Mouse (Mus musculus): ENCODE results near the gene Als2cl.

Als2cl gene

DNA sequence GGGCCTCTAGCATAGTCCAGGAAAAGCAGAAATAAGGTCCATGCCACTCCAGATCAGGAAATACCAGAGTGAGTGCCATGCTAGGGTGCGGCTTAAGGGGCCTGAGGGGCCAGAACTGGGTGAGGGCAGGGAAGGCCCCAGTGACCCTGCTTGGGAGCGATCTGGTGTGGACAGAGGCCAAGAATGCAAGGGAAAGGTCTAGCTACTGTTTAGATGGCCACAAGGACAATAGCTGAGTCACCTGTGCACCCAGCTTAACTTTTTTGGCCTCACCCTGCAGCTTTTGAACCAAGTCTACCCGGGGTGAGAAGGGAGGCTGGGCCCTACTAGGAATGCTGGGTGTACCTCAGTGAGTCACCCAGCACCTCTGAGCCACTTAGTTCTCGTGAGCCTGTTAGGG lies 1.1 kb downstream of the Als2cl start:
- DNase-seq (ENCODE audit: low spot score in 2 of 2): no peak

DNA sequence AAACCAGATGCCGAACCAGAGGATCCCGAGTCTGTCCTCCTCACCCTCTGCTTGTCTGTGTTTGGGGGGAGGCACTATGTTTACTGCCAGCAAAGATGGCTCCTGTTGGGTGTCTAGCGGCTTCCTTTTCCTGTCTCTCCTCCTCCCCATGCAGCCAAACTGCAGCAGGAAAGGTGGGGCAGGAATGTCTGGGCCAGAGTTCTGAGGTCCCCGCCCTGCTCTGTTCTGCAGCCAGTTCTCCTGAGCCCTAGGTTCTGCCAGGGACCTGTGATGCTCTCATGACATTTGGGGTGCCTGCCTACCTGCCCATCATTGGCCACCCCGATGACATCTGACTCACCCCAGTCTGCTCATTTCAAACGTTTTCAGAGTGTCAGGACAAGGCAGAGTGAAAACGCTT lies 2.3 kb downstream of the Als2cl start:
- DNase-seq (ENCODE audit: low spot score in 2 of 2): no peak

DNA sequence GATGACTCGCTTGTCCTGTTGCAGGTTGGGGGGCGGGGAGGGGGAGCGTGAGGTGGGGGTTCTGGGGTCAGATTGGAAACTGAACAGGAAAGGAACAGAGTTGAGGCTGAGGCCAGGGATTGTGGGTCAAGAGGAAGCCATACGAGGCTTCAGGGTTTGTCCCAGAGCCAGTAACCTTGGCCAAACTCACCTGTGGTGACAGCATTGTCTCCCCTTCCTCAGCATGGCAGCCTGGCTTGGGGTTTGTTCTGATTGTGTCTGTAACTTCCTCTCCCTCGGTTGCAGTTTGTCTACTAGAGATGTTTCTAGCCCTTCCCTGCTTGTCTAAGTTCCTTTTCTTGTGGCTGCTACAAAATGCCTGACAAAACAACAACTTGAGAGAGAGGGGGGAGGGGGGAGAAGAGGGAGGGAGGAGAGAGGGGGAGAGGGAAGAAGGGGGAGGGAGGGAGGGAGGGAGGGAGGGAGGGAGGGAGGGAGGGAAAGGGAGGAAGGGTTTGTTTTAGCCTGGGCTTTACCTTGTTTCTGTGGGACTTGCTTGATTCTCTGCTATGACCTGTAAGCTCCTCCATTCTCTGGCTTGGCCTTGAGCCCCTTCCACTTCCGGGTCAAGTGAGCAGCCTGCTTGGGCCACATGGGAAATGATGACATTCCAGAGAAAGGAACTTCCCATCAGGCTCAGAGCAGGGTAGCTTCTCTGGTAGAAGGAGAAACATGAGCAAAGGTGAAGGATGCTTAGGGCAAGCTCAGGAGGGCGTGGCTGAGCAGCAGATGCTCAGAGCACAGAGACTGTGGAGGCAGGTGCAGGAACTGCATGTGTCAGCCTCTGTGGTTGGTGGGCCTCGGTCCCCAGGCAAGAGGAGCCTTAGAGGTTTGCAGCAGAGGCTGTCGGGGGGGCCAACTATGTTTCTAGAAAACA lies 8.0 kb downstream of the Als2cl start:
- no peak for DNase-seq (ENCODE audit: low spot score in 2 of 2)

DNA sequence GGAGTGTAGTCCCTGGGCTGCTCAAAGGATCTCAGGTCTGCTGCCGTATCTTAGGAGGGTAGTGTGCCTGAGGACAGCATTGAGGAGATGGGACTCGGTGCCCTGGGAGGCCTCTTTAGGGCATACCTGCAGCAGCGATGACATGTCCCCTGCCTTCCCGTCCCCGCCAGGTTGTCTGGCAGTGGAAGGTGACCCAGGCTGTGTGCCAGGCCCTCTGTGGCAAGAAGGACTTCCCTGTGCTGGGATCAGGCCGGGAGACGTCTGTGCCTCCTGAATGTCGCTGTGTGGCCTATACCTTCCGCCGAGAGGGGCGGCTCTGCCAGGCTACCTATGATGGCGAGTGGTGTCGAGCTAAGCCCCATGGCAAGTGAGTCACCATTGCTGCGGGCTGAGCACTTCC lies 9.3 kb downstream of the Als2cl start:
- DNase-seq (ENCODE audit: low spot score in 2 of 2): no peak

DNA sequence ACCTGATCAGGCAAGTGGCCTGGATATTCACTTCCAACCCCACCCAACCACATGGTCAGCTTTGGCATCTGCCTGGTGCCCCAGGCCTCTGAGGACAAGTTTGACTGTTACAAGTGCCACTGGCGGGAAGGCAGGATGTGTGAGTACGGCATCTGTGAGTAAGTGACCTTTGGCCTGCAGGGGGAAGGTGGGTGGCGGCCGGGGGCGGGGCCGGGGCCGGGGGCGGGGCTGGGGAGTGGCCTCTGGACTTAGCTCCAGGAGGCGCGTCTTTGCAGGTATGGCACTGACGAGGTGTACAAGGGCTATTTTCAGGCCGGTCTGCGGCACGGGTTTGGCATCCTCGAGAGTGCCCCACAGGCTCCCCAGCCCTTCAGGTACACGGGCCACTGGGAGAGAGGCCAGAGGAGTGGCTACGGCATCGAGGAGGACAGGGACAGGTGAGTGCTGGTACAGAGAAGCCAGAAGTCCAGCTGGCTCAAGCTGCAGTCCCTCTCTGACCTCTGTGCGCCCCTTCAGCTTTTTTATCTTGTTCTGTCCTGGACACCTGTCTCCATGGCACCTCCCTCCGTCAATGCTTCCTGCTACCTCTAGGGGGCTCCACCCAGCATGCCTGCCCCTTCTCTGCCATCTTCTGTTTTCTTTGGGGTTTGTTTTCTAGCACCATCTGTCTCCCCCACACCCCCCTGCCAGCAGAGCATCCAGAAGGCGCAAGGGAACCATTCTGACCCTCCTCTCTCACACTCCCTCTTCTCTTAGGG lies 10.5 kb downstream of the Als2cl start:
- DNase-seq (ENCODE audit: low spot score in 2 of 2): no peak

- no peak for DNase-seq (ENCODE audit: low spot score in 2 of 2)
Observed at GRCm38 (mm10) chr9:110891077-110891828, 11.6 kb downstream of the Als2cl start.

DNA sequence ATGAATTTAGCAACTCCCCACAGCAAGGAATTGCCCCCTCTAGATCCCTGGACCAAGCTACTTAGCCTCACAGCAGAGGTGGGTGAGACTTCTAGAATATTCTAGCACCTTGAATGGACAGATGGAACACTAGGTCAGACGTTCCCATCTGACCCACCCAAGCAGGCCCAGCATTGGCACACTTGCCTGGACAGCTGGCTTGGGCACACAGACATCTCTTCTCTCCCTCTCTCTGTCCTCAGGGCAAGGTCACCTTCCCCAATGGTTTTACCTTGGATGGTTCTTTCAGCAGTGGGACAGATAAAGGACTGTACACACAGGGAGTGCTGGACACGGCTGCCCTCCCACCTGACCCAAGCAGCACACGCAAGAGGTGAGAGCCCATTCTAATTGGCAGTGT lies 12.9 kb downstream of the Als2cl start:
- no peak for DNase-seq (ENCODE audit: low spot score in 2 of 2)

DNA sequence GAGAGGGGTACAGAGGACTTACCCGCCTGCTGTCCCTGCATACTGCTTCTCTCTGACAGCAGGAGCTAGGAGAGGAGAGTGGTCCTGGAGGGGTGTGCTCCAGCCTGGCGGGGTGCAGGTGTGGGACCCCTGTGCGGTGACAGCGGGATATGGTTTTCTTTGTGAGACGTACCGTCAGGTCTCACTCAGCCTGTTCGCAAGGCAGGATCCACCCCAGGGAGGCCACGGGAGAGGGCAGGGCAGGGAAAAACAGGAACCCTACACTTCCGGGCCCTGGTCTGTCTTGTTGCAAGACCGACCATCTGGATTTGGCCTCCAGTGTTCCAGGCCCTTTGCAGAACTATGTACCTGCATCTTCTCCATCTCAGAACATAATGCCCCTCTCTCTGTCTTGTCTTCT lies 13.8 kb downstream of the Als2cl start:
- DNase-seq (ENCODE audit: low spot score in 2 of 2): no peak

DNA sequence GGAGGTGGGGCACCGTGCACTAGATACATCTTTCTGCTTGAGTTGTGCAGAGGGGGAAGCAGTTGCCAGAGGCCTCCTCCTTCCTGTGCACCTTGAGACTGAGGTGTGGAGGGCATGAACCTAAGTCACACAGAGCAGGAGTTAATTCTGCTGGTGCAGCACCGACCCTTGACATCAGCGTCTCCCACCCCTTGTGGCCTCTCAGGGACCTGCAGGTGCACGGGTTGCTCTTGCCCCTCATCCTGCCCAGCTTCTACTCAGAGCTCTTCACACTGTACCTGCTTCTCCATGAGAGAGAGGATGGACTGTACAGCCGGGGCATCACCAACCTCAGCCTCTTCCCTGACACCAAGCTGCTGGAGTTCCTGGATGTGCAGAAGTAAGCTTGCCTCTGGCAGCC lies 15.8 kb downstream of the Als2cl start:
- DNase-seq (ENCODE audit: low spot score in 2 of 2): no peak

DNA sequence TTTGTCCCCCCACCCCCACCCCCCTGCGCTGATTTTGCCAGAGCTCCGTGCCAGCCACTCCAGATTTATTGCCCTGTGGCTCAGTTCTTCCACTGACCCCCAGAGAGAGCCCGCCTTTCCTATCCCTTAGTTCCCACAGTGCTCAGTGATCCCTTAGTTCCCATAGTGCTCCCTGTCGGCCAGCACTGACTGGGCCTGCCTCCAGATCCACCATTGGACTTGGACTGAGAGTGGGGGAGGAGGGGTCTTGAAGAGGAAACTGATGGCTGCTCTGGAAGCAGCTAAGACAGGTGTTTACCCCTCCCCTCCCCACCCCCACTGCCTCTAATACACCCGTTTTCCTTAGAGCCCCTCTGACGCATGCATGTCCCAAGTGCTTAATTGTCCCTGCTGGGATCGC lies 16.3 kb downstream of the Als2cl start:
- DNase-seq (ENCODE audit: low spot score in 2 of 2): no peak

DNA sequence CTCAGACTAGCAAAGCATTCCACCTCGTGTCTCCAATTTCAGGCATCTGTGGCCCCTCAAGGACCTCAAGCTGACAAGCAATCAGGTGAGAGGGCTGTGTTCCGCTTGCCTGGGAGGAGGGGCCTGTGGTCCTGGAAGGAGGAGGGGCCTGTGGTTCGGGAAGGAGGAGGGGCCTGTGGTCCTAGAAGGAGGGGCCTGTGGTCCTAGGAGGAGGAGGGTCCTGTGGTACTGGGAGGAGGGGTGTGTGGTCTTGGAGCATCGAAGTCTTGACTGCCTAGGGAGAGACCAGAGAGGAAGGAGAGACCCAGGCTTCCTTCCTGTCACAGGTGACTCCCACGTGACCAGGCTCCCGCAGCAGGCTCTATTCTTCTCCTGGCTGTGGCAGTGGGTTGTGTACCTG lies 16.9 kb downstream of the Als2cl start:
- peak in 1 of 2 experiments; percentile 26 for DNase-seq (ENCODE audit: low spot score in 2 of 2)

GRCm38 (mm10) chr9:110899451-110900008 lies 19.9 kb downstream of the Als2cl start:
- DNase-seq (ENCODE audit: low spot score in 2 of 2): no peak

DNA sequence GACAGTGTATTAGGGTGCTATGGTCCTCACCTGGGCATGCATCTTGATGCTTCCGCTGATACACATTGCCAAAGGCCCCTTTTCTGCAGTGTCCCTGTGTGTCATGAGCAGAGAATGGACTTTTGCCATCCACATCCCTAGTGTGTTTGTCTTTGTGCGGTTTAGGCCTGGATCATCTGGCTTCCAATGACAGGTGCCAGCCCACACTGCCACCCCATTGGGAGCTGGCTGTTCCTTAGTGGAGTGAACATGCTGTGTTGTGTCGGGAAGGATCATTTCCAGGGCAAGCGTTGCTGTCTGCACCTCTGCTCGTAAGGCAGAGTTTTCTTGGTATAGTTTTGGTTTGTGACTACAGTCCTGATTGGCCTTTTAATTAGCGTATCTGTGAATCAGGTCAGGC lies 21.5 kb downstream of the Als2cl start:
- no peak for DNase-seq (ENCODE audit: low spot score in 2 of 2)

DNA sequence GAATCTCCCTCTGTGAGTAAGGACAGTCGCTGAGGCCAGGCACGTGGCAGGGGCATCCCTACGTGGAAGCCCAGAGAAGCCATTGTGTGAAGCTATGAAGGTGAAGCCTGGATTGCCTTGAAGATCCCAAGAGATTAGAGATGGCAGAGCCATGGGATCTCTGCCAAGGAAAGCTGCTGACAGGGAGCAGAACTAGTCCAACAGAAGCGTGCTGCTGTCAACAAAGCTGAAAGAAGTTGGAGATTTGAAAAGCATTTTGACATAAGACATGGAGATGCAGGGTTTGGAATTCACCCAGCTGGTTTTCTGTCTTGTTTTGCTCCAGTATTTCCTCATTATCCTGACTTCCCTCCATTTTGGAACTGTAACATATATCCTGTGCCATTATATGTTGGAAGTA lies 22.6 kb downstream of the Als2cl start:
- no peak for DNase-seq (ENCODE audit: low spot score in 2 of 2)

- DNase-seq (ENCODE audit: low spot score in 2 of 2): no peak
Observed at GRCm38 (mm10) chr9:110907201-110907837, 27.6 kb downstream of the Als2cl start.

DNA sequence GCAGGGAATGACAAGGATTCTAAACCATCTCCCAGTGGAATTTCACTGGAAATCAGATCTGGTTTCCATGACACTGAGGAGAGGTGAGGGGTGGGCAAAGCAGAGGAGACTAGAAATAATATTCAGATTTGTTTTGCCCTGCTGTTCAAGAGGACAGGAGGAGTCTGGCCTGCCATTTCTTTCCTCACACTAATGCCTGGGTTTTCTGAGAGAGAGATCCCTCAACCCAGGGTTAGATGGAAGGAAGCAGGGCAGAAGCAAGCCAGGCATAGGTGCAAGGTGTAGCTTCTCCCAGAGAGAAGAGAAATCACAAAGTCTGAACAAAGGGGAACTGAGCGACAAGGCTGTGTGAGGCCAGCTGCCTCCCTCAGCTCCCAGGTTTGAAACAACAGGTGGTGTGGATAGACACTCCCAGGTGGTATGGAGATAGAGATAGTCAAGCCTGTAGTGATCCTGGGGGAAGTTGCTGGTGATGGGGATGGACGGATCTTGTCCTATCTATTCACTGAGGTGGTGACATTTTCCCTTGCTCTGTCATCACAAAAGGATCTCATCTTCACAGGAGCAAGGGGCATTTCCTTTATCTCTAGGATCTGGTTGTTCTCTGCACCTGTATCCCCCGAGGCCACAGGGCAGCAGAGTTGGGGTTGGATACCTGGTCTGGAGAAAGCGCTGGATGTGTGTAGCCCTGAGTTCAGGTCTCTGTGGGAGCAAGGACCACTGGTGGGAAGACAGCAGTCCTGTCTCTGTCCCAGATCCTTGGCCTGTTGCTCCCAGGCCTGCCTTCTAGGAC lies 28.4 kb downstream of the Als2cl start:
- DNase-seq (ENCODE audit: low spot score in 2 of 2): no peak

DNA sequence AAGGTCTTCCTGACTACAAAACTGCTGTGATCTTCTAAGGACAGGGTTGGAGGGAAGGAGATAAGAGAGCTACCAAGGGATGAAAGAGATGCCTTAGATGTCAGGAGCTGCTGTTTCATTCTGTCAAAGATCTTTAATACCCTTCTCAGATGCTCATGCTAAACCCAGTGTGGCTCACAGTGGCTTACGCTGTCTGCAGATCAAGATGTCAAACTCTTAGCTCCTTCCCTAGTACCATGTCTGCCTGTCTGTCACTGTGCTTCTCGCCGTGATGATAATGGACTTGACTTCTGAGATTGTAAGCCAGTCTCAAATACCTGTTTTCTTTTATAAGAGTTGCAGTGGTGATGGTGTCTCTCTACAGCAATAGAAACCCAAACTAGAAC lies 29.0 kb downstream of the Als2cl start:
- no peak for DNase-seq (ENCODE audit: low spot score in 2 of 2)

GRCm38 (mm10) chr9:110909371-110909967 lies 29.8 kb downstream of the Als2cl start:
- DNase-seq (ENCODE audit: low spot score in 2 of 2): no peak

- DNase-seq (ENCODE audit: low spot score in 2 of 2): no peak
Observed at GRCm38 (mm10) chr9:110914631-110915236, 35.1 kb downstream of the Als2cl start.

DNA sequence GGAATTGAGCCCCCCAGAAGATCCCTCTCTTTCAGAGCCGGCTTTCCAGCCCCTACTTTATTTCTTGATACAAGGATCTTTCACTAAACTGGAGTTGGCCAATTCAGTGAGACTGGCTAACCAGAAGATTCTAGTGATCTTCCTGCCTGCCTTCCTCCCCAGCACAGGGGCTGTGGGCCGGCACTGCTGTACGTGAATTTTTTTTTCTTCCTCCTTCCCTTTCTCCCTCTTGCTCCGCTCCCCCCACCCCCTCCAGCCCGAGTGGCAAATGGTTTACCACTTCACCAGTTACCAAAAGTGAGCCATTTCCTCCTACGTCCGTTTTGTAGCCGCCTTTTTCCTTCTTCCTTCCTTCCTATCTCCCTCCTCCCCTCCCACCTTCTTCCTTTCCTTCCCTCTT lies 35.8 kb downstream of the Als2cl start:
- DNase-seq (ENCODE audit: low spot score in 2 of 2): no peak
